Mouse (Mus musculus): ENCODE results near the gene Fbxw18. TPM values are rescaled to one million over a fixed set of nuclear protein-coding genes. Genes with fewer than 3 reads are reported as not detected.
"Not testable (repeated sequence)": the region's sequence is repeated elsewhere in the genome, so short reads cannot be mapped to it uniquely, and the experiment has no call there.

Gene Fbxw18
- not detected in 2 replicates for polyA plus RNA-seq (2014; fragmentation: Nextera tagmentation; extraction: Ambion mirVana)

DNA sequence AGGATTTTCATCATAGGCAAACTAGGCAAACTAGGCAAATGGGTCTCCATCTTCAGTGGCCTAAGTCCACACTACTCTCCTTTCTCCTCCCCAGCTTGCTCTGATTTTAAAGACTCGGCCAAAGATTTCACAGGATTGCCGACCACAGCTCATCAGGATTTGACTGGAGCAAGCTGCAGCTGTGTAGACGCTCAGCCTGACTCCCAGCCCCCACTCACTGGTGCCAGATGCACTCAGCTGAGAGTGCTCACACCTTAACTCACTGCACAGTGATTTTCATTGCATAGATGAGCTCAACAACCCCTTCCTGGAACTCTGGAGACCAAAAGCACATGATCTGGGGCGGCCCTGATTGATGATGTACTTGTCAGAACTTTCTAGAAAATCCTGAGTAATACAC lies at the start of gene Fbxw18:
Gene Fbxw18, minus strand, starts transcription at position 101 of the 400 bp plus-strand sequence.
- not testable (repeated sequence) for H3K36me3 ChIP-seq (ENCODE audit: control insufficient read depth, insufficient read depth, low read length); H3K4me2 ChIP-seq (ENCODE audit: low read depth, low read length, severe bottlenecking); H3K4me1 ChIP-seq (replicated peaks; ENCODE audit: control insufficient read depth, insufficient read depth, low read length); H3K9me3 ChIP-seq (ENCODE audit: control insufficient read depth, low read length); ATAC-seq (replicated peaks; ENCODE audit: low FRiP score); DNase-seq (ENCODE audit: low spot score); H3K27me3 ChIP-seq (ENCODE audit: control insufficient read depth, insufficient read depth, low read length); H3K27ac ChIP-seq (ENCODE audit: low read depth, low read length); H3K9ac ChIP-seq (ENCODE audit: low read length); H3K4me3 ChIP-seq (ENCODE audit: low read depth, low read length)
- 73% methylated on average over 4 of the region's 4 CpGs for WGBS

DNA sequence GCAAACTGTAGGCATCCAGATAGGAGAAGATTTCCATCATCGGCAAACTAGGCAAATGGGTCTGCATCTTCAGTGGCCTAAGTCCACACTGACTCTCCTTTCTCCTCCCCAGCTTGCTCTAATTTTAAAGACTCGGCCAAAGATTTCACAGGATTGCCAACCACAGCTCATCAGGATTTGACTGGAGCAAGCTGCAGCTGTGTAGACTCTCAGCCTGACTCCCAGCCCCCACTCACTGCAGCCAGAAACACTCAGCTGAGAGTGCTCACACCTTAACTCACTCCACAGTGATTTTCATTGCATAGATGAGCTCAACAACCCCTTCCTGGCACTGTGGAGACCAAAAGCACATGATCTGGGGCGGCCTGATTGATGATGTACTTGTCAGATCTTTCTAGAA lies 43.5 kb upstream of the Fbxw18 start, which contains the start of gene Fbxw26:
Gene Fbxw26, minus strand, starts transcription at position 101 of the 400 bp plus-strand sequence.
- 83% methylated on average over 3 of the region's 3 CpGs for WGBS
- not testable (repeated sequence) for H3K9me3 ChIP-seq (ENCODE audit: control insufficient read depth, low read length); H3K4me3 ChIP-seq (ENCODE audit: low read depth, low read length); H3K36me3 ChIP-seq (ENCODE audit: control insufficient read depth, insufficient read depth, low read length); DNase-seq (ENCODE audit: low spot score); H3K4me1 ChIP-seq (replicated peaks; ENCODE audit: control insufficient read depth, insufficient read depth, low read length); H3K27ac ChIP-seq (ENCODE audit: low read depth, low read length); H3K27me3 ChIP-seq (ENCODE audit: control insufficient read depth, insufficient read depth, low read length); H3K9ac ChIP-seq (ENCODE audit: low read length); ATAC-seq (replicated peaks; ENCODE audit: low FRiP score); H3K4me2 ChIP-seq (ENCODE audit: low read depth, low read length, severe bottlenecking)

DNA sequence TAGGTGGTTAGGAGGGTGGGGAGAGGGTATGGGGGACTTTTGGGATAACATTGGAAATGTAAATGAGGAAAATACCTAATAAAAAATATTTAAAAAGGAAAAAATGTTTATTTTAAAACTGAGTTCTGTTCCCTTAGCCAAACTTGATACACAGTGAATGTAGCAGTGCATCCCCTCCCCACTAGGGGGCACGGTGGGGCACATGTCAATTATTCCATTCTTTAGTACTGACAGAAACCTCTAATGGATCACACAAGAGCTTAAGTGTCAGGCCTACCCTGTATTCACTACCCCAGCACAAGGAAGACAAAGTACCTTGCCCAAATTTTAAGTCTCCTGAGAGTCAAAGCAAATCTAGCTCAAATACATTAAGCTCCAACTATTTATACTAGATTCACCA lies 17.2 kb downstream of the Fbxw18 start:
- H3K9ac ChIP-seq (ENCODE audit: low read length), result no peak overlapping the region
- no peak overlapping the region for H3K4me3 ChIP-seq (ENCODE audit: low read depth, low read length)
- no peaks in the 10 kb centered on the region for H3K36me3 ChIP-seq (ENCODE audit: control insufficient read depth, insufficient read depth, low read length)
- no peak for ATAC-seq (replicated peaks; ENCODE audit: low FRiP score)
- H3K4me2 ChIP-seq (ENCODE audit: low read depth, low read length, severe bottlenecking), result no peak overlapping the region
- no peaks in the 10 kb centered on the region for H3K27me3 ChIP-seq (ENCODE audit: control insufficient read depth, insufficient read depth, low read length)
- no peak overlapping the region for H3K27ac ChIP-seq (ENCODE audit: low read depth, low read length)
- peak; percentile 62 for DNase-seq (ENCODE audit: low spot score)
- H3K9me3 ChIP-seq (ENCODE audit: control insufficient read depth, low read length), result no peaks in the 10 kb centered on the region
- no peaks in the 10 kb centered on the region for H3K4me1 ChIP-seq (replicated peaks; ENCODE audit: control insufficient read depth, insufficient read depth, low read length)
- 8% methylated on average over 1 of the region's 1 CpGs for whole genome bisulfite sequencing

DNA sequence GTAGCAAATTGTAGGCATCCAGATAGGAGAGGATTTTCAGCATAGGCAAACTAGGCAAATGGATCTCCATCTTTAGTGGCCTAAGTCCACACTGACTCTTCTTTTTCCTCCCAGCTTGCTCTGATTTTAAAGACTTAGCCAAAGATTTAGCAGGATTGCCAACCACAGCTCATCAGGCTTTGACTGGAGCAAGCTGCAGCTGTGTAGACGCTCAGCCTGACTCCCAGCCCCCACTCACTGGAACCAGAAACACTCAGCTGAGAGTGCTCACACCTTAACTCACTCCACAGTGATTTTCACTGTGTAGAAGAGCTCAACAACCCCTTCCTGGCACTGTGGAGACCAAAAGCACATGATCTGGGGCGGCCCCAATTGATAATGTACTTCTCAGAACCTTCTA lies 37.9 kb downstream of the Fbxw18 start, which contains the start of gene Fbxw25:
Gene Fbxw25, minus strand, starts transcription at position 101 of the 400 bp plus-strand sequence.
- not testable (repeated sequence) for H3K27ac ChIP-seq (ENCODE audit: low read depth, low read length)
- WGBS, result 71% methylated on average over 2 of the region's 2 CpGs

More for the DNA sequence above, 37.9 kb downstream of the Fbxw18 start, which contains the start of gene Fbxw25:
- not testable (repeated sequence) for H3K4me1 ChIP-seq (replicated peaks; ENCODE audit: control insufficient read depth, insufficient read depth, low read length); H3K4me3 ChIP-seq (ENCODE audit: low read depth, low read length); H3K9me3 ChIP-seq (ENCODE audit: control insufficient read depth, low read length); H3K4me2 ChIP-seq (ENCODE audit: low read depth, low read length, severe bottlenecking); DNase-seq (ENCODE audit: low spot score); H3K27me3 ChIP-seq (ENCODE audit: control insufficient read depth, insufficient read depth, low read length); ATAC-seq (replicated peaks; ENCODE audit: low FRiP score); H3K36me3 ChIP-seq (ENCODE audit: control insufficient read depth, insufficient read depth, low read length); H3K9ac ChIP-seq (ENCODE audit: low read length)

Other genes starting within 250 kb of the Fbxw18 start
- not detected in 2 replicates for gene Fbxw19, start 206.8 kb downstream of the Fbxw18 start, polyA plus RNA-seq (2014; fragmentation: Nextera tagmentation; extraction: Ambion mirVana)
- gene Fbxw15, start 134.4 kb downstream of the Fbxw18 start, polyA plus RNA-seq (2014; fragmentation: Nextera tagmentation; extraction: Ambion mirVana), result not detected in 2 replicates
- gene Fbxw24, start 76.6 kb downstream of the Fbxw18 start, polyA plus RNA-seq (2014; fragmentation: Nextera tagmentation; extraction: Ambion mirVana), result not detected in 2 replicates
- not detected in 2 replicates for gene Fbxw25, start 38.0 kb downstream of the Fbxw18 start, polyA plus RNA-seq (2014; fragmentation: Nextera tagmentation; extraction: Ambion mirVana)
- gene Fbxw26, start 43.4 kb upstream of the Fbxw18 start, polyA plus RNA-seq (2014; fragmentation: Nextera tagmentation; extraction: Ambion mirVana), result not detected in 2 replicates
- not detected in 2 replicates for gene Fbxw27, start 88.0 kb upstream of the Fbxw18 start, polyA plus RNA-seq (2014; fragmentation: Nextera tagmentation; extraction: Ambion mirVana)
- not detected in 2 replicates for gene Spink8, start 109.6 kb upstream of the Fbxw18 start, polyA plus RNA-seq (2014; fragmentation: Nextera tagmentation; extraction: Ambion mirVana)
- gene Nme6, start 130.0 kb upstream of the Fbxw18 start, polyA plus RNA-seq (2014; fragmentation: Nextera tagmentation; extraction: Ambion mirVana), result 98.6 and 105 TPM in 2 replicates
- gene Camp, start 146.9 kb upstream of the Fbxw18 start, polyA plus RNA-seq (2014; fragmentation: Nextera tagmentation; extraction: Ambion mirVana), result 0.44 TPM in 1 of 2 replicates, not detected in the other
- gene Cdc25a, start 172.9 kb upstream of the Fbxw18 start, polyA plus RNA-seq (2014; fragmentation: Nextera tagmentation; extraction: Ambion mirVana), result 42.3 and 45.8 TPM in 2 replicates
- gene Map4, start 228.8 kb upstream of the Fbxw18 start, polyA plus RNA-seq (2014; fragmentation: Nextera tagmentation; extraction: Ambion mirVana), result 76.2 and 77.7 TPM in 2 replicates

Measured in forebrain, embryonic 11.5 days (tissue).